Mouse (Mus musculus) liver, embryonic 14.5 days (tissue): Measurements from ENCODE around the gene Fgf18. TPM values are rescaled to one million over a fixed set of nuclear protein-coding genes. Genes with fewer than 3 reads are reported as not detected.

ENCODE experiments used
- ATAC-seq: fragments of 200-750 bp; cut with Nextera tagmentation; 2 replicates; pipeline ENCODE4 v1.8.0; 2017; ENCODE audit warnings: moderate number of reproducible peaks, mild to moderate bottlenecking, moderate library complexity; ENCODE audit not compliant: insufficient read depth
- DNase-seq, 3 experiments: peaks; one replicate each; pipeline ENCODE4 v3.0.0-alpha.2; 2012 to 2013; ENCODE audit warnings: low read depth in 3 of 3, low spot score in 3 of 3
- H3K27ac ChIP-seq: fragments of 300-500 bp; sonication (generic); 2 replicates; pipeline ENCODE4 v1.5.1; 2014; ENCODE audit warnings: moderate library complexity, mild to moderate bottlenecking, control low read depth, inconsistent platforms
- H3K27me3 ChIP-seq: fragments of 300-500 bp; sonication (generic); 2 replicates; pipeline ENCODE4 v1.6.1; 2014; ENCODE audit warnings: mild to moderate bottlenecking, low read length, moderate library complexity; ENCODE audit not compliant: control insufficient read depth, insufficient read depth
- H3K36me3 ChIP-seq: fragments of 300-500 bp; sonication (generic); replicated peaks from 2 replicates; pipeline ENCODE4 v1.6.1; 2014; ENCODE audit warnings: low read depth; ENCODE audit not compliant: control insufficient read depth, insufficient read depth
- H3K4me1 ChIP-seq, 2 experiments: fragments of 200-500 bp in 1 of 2; fragments of 300-500 bp in 1 of 2; sonication (generic) in 1 of 2; replicated peaks; 2 replicates each; pipeline ENCODE4 v1.6.1; 2012 to 2014; ENCODE audit warnings: antibody characterized with exemption in 1 of 2, inconsistent platforms in 1 of 2, low read length in 1 of 2; ENCODE audit not compliant: control insufficient read depth in 2 of 2, insufficient read depth in 2 of 2
- H3K4me2 ChIP-seq: fragments of 300-500 bp; sonication (generic); 2 replicates; pipeline ENCODE4 v1.6.1; 2014; ENCODE audit warnings: low read depth, mild to moderate bottlenecking, control low read depth, moderate library complexity
- H3K4me3 ChIP-seq, 2 experiments: fragments of 200-500 bp in 1 of 2; fragments of 300-500 bp in 1 of 2; sonication (generic) in 1 of 2; 2 replicates each; pipeline ENCODE4 v1.5.1; 2012 to 2014; ENCODE audit warnings: low read depth in 2 of 2, low read length in 2 of 2, mild to moderate bottlenecking in 2 of 2, control low read depth in 1 of 2, inconsistent platforms in 1 of 2, moderate library complexity in 1 of 2; ENCODE audit not compliant: insufficient read depth in 1 of 2
- H3K9ac ChIP-seq: fragments of 300-500 bp; sonication (generic); replicated peaks from 2 replicates; pipeline ENCODE4 v1.6.1; 2014; ENCODE audit warnings: mild to moderate bottlenecking, control low read depth, moderate library complexity
- H3K9me3 ChIP-seq: fragments of 300-500 bp; sonication (generic); 2 replicates; pipeline ENCODE4 v1.6.1; 2016; ENCODE audit warnings: low read length, mixed read lengths; ENCODE audit not compliant: control insufficient read depth
- CTCF ChIP-seq: IDR thresholded peaks from 2 replicates; pipeline ENCODE4 v1.5.1; 2016; ENCODE audit warnings: antibody characterized with exemption, low read depth, control low read depth
- EP300 ChIP-seq: IDR thresholded peaks from 2 replicates; pipeline ENCODE4 v1.6.1; 2016; ENCODE audit warnings: antibody characterized with exemption, low read depth
- WGBS: fragments of 180-500 bp; shearing (Covaris S2); extraction: QIAGEN DNeasy Blood & Tissue Kit; methylation state at CpG from one replicate; pipeline ENCODE4 v1.1.7; 2014; ENCODE audit not compliant: insufficient replicate concordance; 5-methylcytosine and 5-hydroxymethylcytosine counted together
- polyA plus RNA-seq, 2 experiments: library from polyadenylated mRNA; depleted of rRNA in 1 of 2; stranded (reverse) in 1 of 2; unstranded in 1 of 2; fragments of >200 nt; fragmentation: Nextera tagmentation in 1 of 2; extraction: Ambion mirVana in 1 of 2; gene quantifications; 2 replicates each; pipeline versions ENCODE4 v1.2.1 to v1.2.3; 2012 to 2014

The Fgf18 gene
- polyA plus RNA-seq, 2 experiments = 0.12 to 0.27 TPM

DNA sequence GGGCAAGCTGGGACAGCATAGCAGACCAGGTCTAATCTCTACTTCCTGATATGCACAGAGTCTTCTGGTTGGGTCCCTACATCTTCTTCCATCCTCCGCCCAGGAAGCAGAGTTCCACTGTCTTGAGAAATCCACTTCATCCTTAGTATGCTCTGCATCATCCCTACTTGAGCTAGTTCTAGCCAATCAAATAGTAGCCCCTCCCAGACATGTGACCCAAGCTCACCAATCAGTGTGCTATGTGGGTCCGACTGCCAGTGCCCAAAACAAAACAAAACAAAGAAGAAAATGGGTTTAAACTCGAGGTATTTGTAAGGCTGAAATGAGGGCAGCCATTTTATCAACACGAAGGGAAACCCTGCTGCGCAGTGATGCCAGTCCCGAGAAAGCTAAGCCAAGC lies 28.7 kb downstream of the Fgf18 start:
- Histone ChIP-seq H3K36me3 (no peaks in the 10 kb centered on the region), H3K4me1 (no peaks in the 10 kb centered on the region), H3K27ac (no peak overlapping the region), H3K27me3 (peaks cover 15% of the 10 kb centered on the region), H3K9ac (no peak overlapping the region), H3K4me3 (no peak overlapping the region), H3K9me3 (no peaks in the 10 kb centered on the region), H3K4me2 (no peak overlapping the region)
- WGBS = 48% methylated on average over 6 of the region's 6 CpGs
- no peak for ATAC-seq
- TF ChIP-seq EP300 (no peak), CTCF (no peak)
- no peak for DNase-seq

DNA sequence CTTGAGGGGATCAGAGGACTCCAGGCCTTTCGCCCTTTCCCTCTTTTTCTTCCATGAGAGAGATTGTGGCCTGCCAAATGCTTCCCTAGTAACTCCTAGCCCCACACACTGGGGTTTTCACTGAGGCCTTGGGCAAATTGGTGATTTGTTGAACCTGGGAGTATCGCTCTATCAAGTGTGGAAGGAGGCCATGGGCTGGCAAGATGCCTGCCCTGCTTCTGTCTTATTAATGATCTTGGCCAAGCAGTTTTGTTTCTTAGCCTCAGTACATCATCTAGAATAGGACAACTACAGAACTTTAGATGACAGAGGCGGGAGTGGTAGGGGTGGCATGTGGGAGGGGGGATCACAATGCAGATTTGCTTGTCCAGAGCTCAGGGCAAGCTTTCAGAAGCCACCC lies 31.4 kb downstream of the Fgf18 start:
- no peak for TF ChIP-seq EP300
- TF ChIP-seq CTCF = no peak
- no peak overlapping the region for H3K4me2 ChIP-seq
- no peak overlapping the region for H3K27ac ChIP-seq
- DNase-seq (no peak), ATAC-seq (no peak)
- H3K36me3 ChIP-seq = no peaks in the 10 kb centered on the region
- 80% methylated on average over 3 of the region's 3 CpGs for WGBS
- H3K9me3 ChIP-seq = no peaks in the 10 kb centered on the region
- no peak overlapping the region for H3K4me3 ChIP-seq
- no peaks in the 10 kb centered on the region for H3K27me3 ChIP-seq
- no peaks in the 10 kb centered on the region for H3K4me1 ChIP-seq
- no peak overlapping the region for H3K9ac ChIP-seq

DNA sequence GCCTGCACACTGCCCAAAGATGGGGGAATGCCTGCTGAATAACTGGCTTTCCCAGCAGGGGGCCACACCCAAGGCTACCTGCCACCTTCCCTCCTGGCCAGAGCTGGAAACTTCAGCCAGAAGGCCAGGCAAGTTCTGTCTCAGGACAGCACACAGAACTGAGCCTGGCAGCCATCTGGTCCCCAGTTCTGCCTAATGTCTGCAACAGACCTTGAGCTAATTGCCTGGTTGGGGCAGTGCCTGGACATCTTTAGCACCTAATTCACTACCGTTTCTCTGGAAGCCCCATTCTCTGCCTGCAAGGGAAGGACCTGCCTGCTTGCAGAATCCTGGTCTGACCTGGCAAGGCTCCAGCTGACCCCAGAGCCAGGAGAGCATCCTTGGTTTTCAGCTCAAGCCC lies 34.8 kb downstream of the Fgf18 start:
- DNase-seq (no peak), ATAC-seq (no peak)
- no peak for TF ChIP-seq EP300
- TF ChIP-seq CTCF = no peak
- Histone ChIP-seq H3K27me3 (no peaks in the 10 kb centered on the region), H3K4me3 (no peak overlapping the region), H3K4me2 (no peak overlapping the region), H3K9me3 (no peaks in the 10 kb centered on the region), H3K27ac (no peak overlapping the region), H3K36me3 (no peaks in the 10 kb centered on the region), H3K4me1 (no peaks in the 10 kb centered on the region), H3K9ac (no peak overlapping the region)
- 18% methylated on average over 1 of the region's 1 CpGs for WGBS

DNA sequence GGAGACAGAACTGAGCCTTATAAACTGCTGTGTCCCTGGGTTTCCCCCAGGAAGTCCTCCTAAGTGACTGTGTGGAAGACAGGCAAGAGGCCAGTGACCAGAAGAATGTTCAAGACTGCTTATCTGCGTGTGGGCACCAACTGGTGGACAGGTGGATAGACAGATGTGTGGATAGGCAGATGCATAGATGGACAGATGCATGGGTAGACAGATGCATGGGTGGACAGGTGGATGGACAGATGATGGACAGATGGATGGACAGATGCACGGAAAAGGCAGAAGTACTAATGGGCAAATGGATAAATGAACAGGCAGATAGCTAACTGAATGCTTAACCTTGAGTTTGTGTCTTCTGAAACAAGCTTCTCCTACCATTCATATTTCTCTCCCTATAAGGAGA lies 37.1 kb downstream of the Fgf18 start:
- Histone ChIP-seq H3K4me1 (no peaks in the 10 kb centered on the region), H3K4me2 (no peak overlapping the region), H3K36me3 (no peaks in the 10 kb centered on the region), H3K27me3 (no peaks in the 10 kb centered on the region), H3K4me3 (no peak overlapping the region), H3K9ac (no peak overlapping the region), H3K9me3 (no peaks in the 10 kb centered on the region), H3K27ac (no peak overlapping the region)
- TF ChIP-seq CTCF (no peak), EP300 (no peak)
- WGBS = 47% methylated on average over 2 of the region's 2 CpGs
- ATAC-seq (no peak), DNase-seq (no peak)

- H3K36me3 ChIP-seq = no peaks in the 10 kb centered on the region
- DNase-seq = no peak
- no peak for ATAC-seq
- H3K9ac ChIP-seq = no peak overlapping the region
- no peak overlapping the region for H3K4me3 ChIP-seq
- no peak overlapping the region for H3K4me2 ChIP-seq
- H3K27me3 ChIP-seq = no peaks in the 10 kb centered on the region
- peaks cover 0 to 2% of the 10 kb centered on the region in 2 experiments; a peak in 1 of 4 replicates for H3K4me1 ChIP-seq
- whole genome bisulfite sequencing = 54% methylated on average over 3 of the region's 3 CpGs
- no peak overlapping the region for H3K27ac ChIP-seq
- no peak for TF ChIP-seq EP300
- TF ChIP-seq CTCF = no peak
- H3K9me3 ChIP-seq = no peaks in the 10 kb centered on the region
These were observed 39.7 kb downstream of the Fgf18 start for GRCm38 (mm10) chr11:33107540-33107939.
